8 mouse cellular contexts compared by ENCODE assay signal in genomic region chr6:38354723-38355353, GRCm38 (mm10). TPM values are rescaled to one million over a fixed set of nuclear protein-coding genes. Genes with fewer than 3 reads are reported as not detected.
DNase-seq lines count a peak whose midpoint lies in the region; ATAC-seq lines count a peak whose summit lies in the region.

No protein-coding gene starts in this region.

- H3K4me2 ChIP-seq in lung, embryonic 15.5 days = peak overlapping the region; percentile 76
- peak overlapping the region; percentile 75 for H3K4me2 ChIP-seq in embryonic facial prominence, embryonic 14.5 days (ENCODE audit: low read depth, low read length)
- peak overlapping the region; percentile 81 for H3K4me2 ChIP-seq in intestine, embryonic 16.5 days (ENCODE audit: low read depth, low read length)
- peak overlapping the region; percentile 57 for H3K4me2 ChIP-seq in neural tube, embryonic 14.5 days (ENCODE audit: low read depth, low read length)

- peaks cover 55% of the 10 kb centered on the region for H3K27me3 ChIP-seq in lung, embryonic 15.5 days
- H3K27me3 ChIP-seq in embryonic facial prominence, embryonic 14.5 days (replicated peaks; ENCODE audit: control insufficient read depth, insufficient read depth, low read length) = peaks cover 72% of the 10 kb centered on the region
- no peaks in the 10 kb centered on the region; the same call in 1 of the 2 replicates for H3K27me3 ChIP-seq in intestine, embryonic 16.5 days (replicated peaks; ENCODE audit: control insufficient read depth, insufficient read depth, low read length)
- peaks cover 14% of the 10 kb centered on the region for H3K27me3 ChIP-seq in neural tube, embryonic 14.5 days (ENCODE audit: control insufficient read depth, insufficient read depth, low read length)

- no peak overlapping the region; the same call in 1 of the 2 replicates for H3K9ac ChIP-seq in lung, embryonic 15.5 days
- H3K9ac ChIP-seq in embryonic facial prominence, embryonic 14.5 days (ENCODE audit: low read depth, low read length) = peak overlapping the region; percentile 70
- H3K9ac ChIP-seq in intestine, embryonic 16.5 days (ENCODE audit: low read depth, low read length) = peak overlapping the region; percentile 76
- 0 out of 2 replicates have a peak overlapping the region, but pooled peaks have one; percentile 25 for H3K9ac ChIP-seq in neural tube, embryonic 14.5 days (replicated peaks; ENCODE audit: low read depth, low read length)

- peak overlapping the region; percentile 59 for H3K4me3 ChIP-seq in lung, embryonic 15.5 days
- peak overlapping the region; percentile 70 for H3K4me3 ChIP-seq in embryonic facial prominence, embryonic 14.5 days (ENCODE audit: low read depth, low read length)
- H3K4me3 ChIP-seq in intestine, embryonic 16.5 days (ENCODE audit: low read length) = peak overlapping the region; percentile 66
- peak overlapping the region; percentile 45 for H3K4me3 ChIP-seq in neural tube, embryonic 14.5 days (ENCODE audit: low read depth, low read length)

- no peaks in the 10 kb centered on the region for H3K9me3 ChIP-seq in lung, embryonic 15.5 days
- H3K9me3 ChIP-seq in embryonic facial prominence, embryonic 14.5 days (ENCODE audit: control insufficient read depth, low read length) = no peaks in the 10 kb centered on the region
- no peaks in the 10 kb centered on the region for H3K9me3 ChIP-seq in intestine, embryonic 16.5 days (ENCODE audit: control insufficient read depth, low read length)
- no peaks in the 10 kb centered on the region for H3K9me3 ChIP-seq in neural tube, embryonic 14.5 days (ENCODE audit: control insufficient read depth, low read length)

- H3K4me1 ChIP-seq in lung, embryonic 15.5 days = peaks cover 9% of the 10 kb centered on the region; the same call in 1 of the 2 replicates
- H3K4me1 ChIP-seq in embryonic facial prominence, embryonic 14.5 days (ENCODE audit: control insufficient read depth, insufficient read depth, low read length) = peaks cover 3% of the 10 kb centered on the region; the same call in 1 of the 2 replicates
- H3K4me1 ChIP-seq in intestine, embryonic 16.5 days (ENCODE audit: control insufficient read depth, insufficient read depth, low read length) = peaks cover 14% of the 10 kb centered on the region
- 0 out of 2 replicates have a peak, but pooled peaks cover 3% of the 10 kb centered on the region for H3K4me1 ChIP-seq in neural tube, embryonic 14.5 days (ENCODE audit: control insufficient read depth, insufficient read depth, low read length)

- 2% methylated on average over 20 of the region's 20 CpGs for WGBS in lung, embryonic 15.5 days
- WGBS in embryonic facial prominence, embryonic 14.5 days = 2% methylated on average over 20 of the region's 20 CpGs
- 6% methylated on average over 20 of the region's 20 CpGs for WGBS in intestine, embryonic 16.5 days
- 2% methylated on average over 20 of the region's 20 CpGs for WGBS in neural tube, embryonic 14.5 days

- peak; percentile 33 for ATAC-seq in lung, embryonic 15.5 days (ENCODE audit: borderline replicate concordance, extremely low read depth, low FRiP score, low TSS enrichment)
- peak; percentile 31 for ATAC-seq in embryonic facial prominence, embryonic 14.5 days (ENCODE audit: low read depth)
- peak; percentile 36; the same call in 1 of the 2 replicates for ATAC-seq in intestine, embryonic 16.5 days
- ATAC-seq in neural tube, embryonic 14.5 days (ENCODE audit: low read depth) = no peak

- DNase-seq in lung, postnatal 4 days = no peak
- no peak for DNase-seq in embryonic facial prominence, embryonic 14.5 days (ENCODE audit: low spot score)
- DNase-seq in thymus, adult 18-20 months = no peak
- no peak for DNase-seq in frontal cortex, adult 2 months (ENCODE audit: extremely low spot score in 1 of 2, low spot score in 1 of 2)
- DNase-seq in kidney, adult 9 months = no peak

- 0 out of 2 replicates have a peak overlapping the region, but pooled peaks have one; percentile 43 for H3K27ac ChIP-seq in lung, embryonic 15.5 days
- no peak overlapping the region for H3K27ac ChIP-seq in embryonic facial prominence, embryonic 14.5 days (replicated peaks; ENCODE audit: low read depth, low read length)
- H3K27ac ChIP-seq in intestine, embryonic 16.5 days (ENCODE audit: low read length) = peak overlapping the region; percentile 89
- H3K27ac ChIP-seq in neural tube, embryonic 14.5 days (ENCODE audit: low read depth, low read length) = no peak overlapping the region

- no peaks in the 10 kb centered on the region for H3K36me3 ChIP-seq in lung, embryonic 15.5 days
- no peaks in the 10 kb centered on the region for H3K36me3 ChIP-seq in embryonic facial prominence, embryonic 14.5 days (ENCODE audit: control insufficient read depth, insufficient read depth, low read length)
- H3K36me3 ChIP-seq in intestine, embryonic 16.5 days (ENCODE audit: control insufficient read depth, insufficient read depth, low read length) = no peaks in the 10 kb centered on the region
- no peaks in the 10 kb centered on the region for H3K36me3 ChIP-seq in neural tube, embryonic 14.5 days (ENCODE audit: control insufficient read depth, insufficient read depth, low read length)

RNA-seq across cellular contexts. Expression of gene Zc3hav1, which starts 0.4 kb away (rescaled TPM):
- 7.5 and 7.8 TPM in 2 replicates for polyA plus RNA-seq in lung, embryonic 15.5 days (2015; fragmentation: Nextera tagmentation; extraction: Ambion mirVana)
- 3.9 and 4.7 TPM in 2 replicates for polyA plus RNA-seq in embryonic facial prominence, embryonic 14.5 days (2014; fragmentation: Nextera tagmentation; extraction: Ambion mirVana)
- 15.5 and 16.5 TPM in 2 replicates for polyA plus RNA-seq in intestine, embryonic 16.5 days (2015; fragmentation: Nextera tagmentation; extraction: Ambion mirVana)
- 0.68 and 0.89 TPM in 2 replicates for polyA plus RNA-seq in neural tube, embryonic 14.5 days (2014; fragmentation: Nextera tagmentation; extraction: Ambion mirVana)
- polyA plus RNA-seq in frontal cortex, adult 2 months (2012; rRNA removed) = 3.5 and 3.9 TPM in 2 replicates

RNA-seq across cellular contexts. Expression of gene Ttc26, which starts 26.4 kb away (rescaled TPM):
- polyA plus RNA-seq in lung, embryonic 15.5 days (2015; fragmentation: Nextera tagmentation; extraction: Ambion mirVana) = 8.9 TPM in 2 replicates
- polyA plus RNA-seq in embryonic facial prominence, embryonic 14.5 days (2014; fragmentation: Nextera tagmentation; extraction: Ambion mirVana) = 5.0 and 5.3 TPM in 2 replicates
- polyA plus RNA-seq in intestine, embryonic 16.5 days (2015; fragmentation: Nextera tagmentation; extraction: Ambion mirVana) = 2.5 and 3.2 TPM in 2 replicates
- polyA plus RNA-seq in neural tube, embryonic 14.5 days (2014; fragmentation: Nextera tagmentation; extraction: Ambion mirVana) = 4.9 and 5.8 TPM in 2 replicates
- 6.2 and 6.4 TPM in 2 replicates for polyA plus RNA-seq in frontal cortex, adult 2 months (2012; rRNA removed)

RNA-seq across cellular contexts. Expression of gene Zc3hav1l, which starts 55.8 kb away (rescaled TPM):
- polyA plus RNA-seq in lung, embryonic 15.5 days (2015; fragmentation: Nextera tagmentation; extraction: Ambion mirVana) = 9.3 and 9.5 TPM in 2 replicates
- polyA plus RNA-seq in embryonic facial prominence, embryonic 14.5 days (2014; fragmentation: Nextera tagmentation; extraction: Ambion mirVana) = 10.6 and 12.3 TPM in 2 replicates
- 4.8 and 5.4 TPM in 2 replicates for polyA plus RNA-seq in intestine, embryonic 16.5 days (2015; fragmentation: Nextera tagmentation; extraction: Ambion mirVana)
- polyA plus RNA-seq in neural tube, embryonic 14.5 days (2014; fragmentation: Nextera tagmentation; extraction: Ambion mirVana) = 7.6 and 10.3 TPM in 2 replicates
- polyA plus RNA-seq in frontal cortex, adult 2 months (2012; rRNA removed) = 4.0 and 4.2 TPM in 2 replicates

Comparison
In these comparisons a context has a peak if more than half of its experiments do, and no peak if none do; other contexts are left out.
1. H3K27ac ChIP-seq: peak in lung, embryonic 15.5 days (single experiment) and intestine, embryonic 16.5 days (single experiment); none in embryonic facial prominence, embryonic 14.5 days (single experiment) and neural tube, embryonic 14.5 days (single experiment).
2. Peak in every context shown above with its lines, with median percentiles within 50 percentile points of each other: H3K4me2 ChIP-seq and H3K4me3 ChIP-seq.